Mouse (Mus musculus): ENCODE data around the gene Xylt1. TPM values are rescaled to one million over a fixed set of nuclear protein-coding genes. Genes with fewer than 3 reads are reported as not detected.

Gene Xylt1
- polyA plus RNA-seq, 1 experiment from 2014 or later: 1.8 TPM

DNA sequence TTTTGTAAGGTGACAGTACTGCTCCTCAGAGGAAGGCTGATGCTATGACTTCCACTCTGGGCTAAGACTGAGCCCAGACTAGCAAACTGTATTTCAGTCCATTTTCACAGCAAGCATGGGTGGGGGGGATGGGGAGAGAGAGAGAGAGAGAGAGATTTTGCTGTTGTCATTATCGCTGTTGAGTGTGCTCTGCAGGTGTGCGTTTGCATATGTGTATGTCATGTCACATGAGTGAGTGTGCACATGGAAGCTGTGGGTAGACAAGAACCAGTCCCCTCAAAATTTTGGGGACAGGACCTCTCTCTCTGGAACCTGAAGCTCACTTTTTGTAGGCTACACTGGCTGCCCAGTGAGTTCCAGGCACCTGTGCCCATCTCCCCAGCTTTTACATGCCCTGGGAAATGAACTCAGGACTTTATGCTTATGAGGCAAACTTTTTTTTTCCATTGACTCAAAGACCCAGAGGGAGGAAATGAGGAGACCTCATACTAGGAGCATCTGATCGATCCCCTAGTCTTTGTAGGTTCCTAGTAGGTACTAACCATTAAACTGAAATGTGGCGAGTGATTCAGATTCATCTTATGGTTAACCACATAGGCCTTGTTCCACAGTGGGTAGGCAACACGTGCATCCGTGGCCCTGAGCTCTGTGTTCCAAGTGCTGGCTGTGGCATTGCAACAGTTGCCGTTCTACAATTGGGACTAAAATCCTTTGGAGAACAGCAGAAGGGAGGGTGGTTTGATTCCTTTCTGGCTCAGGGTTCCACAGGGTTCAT, 85.4 kb downstream of the Xylt1 start:
- 91% methylated on average over 7 of the region's 7 CpGs for WGBS
- peaks cover 14% of the 10 kb centered on the region; the same call in 1 of the 2 replicates for H3K4me1 ChIP-seq (replicated peaks)
- H3K9ac ChIP-seq (replicated peaks): no peak overlapping the region
- no peaks in the 10 kb centered on the region for H3K27me3 ChIP-seq
- no peak for ATAC-seq (ENCODE audit: insufficient number of reproducible peaks, insufficient read depth, low FRiP score, low TSS enrichment, low read depth)
- H3K27ac ChIP-seq: no peak overlapping the region
- H3K4me3 ChIP-seq (replicated peaks): no peak overlapping the region
- H3K9me3 ChIP-seq: no peaks in the 10 kb centered on the region
- no peak overlapping the region for H3K4me2 ChIP-seq
- H3K36me3 ChIP-seq: no peaks in the 10 kb centered on the region

DNA sequence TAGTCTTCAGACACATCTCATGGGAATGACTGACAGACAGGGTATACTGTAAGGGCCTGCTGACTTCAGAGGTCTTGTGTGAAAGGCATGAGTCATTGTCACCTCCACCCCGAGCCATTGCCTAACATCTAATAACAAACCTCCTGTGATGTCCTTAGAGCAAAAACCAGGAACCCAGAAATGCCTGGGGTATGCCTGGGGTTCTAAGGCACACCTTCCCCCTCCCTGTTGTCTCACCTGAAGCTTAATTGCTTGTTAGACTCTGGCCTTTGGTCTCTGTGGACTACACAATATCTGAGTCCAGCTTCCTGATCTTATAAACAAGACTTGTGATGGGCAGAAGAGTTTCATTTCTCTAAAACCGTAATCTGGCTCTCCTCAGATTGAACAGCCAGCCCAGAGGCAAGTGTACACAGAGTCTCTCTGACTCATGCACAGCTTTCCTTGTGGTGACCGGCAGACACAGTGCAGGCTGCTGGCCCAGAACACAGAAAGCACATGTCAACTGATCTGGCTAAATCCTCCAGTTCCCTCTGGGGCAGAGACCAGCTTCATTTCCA, 89.5 kb downstream of the Xylt1 start:
- Histone ChIP-seq H3K4me2 (no peak overlapping the region), H3K4me1 (replicated peaks) (peaks cover 23% of the 10 kb centered on the region), H3K9me3 (no peaks in the 10 kb centered on the region), H3K9ac (replicated peaks) (no peak overlapping the region), H3K4me3 (replicated peaks) (no peak overlapping the region), H3K27me3 (no peaks in the 10 kb centered on the region), H3K27ac (0 out of 2 replicates have a peak overlapping the region, but pooled peaks have one; percentile 2), H3K36me3 (no peaks in the 10 kb centered on the region)
- no peak for ATAC-seq (ENCODE audit: insufficient number of reproducible peaks, insufficient read depth, low FRiP score, low TSS enrichment, low read depth)
- WGBS: 66% methylated on average over 3 of the region's 3 CpGs

DNA sequence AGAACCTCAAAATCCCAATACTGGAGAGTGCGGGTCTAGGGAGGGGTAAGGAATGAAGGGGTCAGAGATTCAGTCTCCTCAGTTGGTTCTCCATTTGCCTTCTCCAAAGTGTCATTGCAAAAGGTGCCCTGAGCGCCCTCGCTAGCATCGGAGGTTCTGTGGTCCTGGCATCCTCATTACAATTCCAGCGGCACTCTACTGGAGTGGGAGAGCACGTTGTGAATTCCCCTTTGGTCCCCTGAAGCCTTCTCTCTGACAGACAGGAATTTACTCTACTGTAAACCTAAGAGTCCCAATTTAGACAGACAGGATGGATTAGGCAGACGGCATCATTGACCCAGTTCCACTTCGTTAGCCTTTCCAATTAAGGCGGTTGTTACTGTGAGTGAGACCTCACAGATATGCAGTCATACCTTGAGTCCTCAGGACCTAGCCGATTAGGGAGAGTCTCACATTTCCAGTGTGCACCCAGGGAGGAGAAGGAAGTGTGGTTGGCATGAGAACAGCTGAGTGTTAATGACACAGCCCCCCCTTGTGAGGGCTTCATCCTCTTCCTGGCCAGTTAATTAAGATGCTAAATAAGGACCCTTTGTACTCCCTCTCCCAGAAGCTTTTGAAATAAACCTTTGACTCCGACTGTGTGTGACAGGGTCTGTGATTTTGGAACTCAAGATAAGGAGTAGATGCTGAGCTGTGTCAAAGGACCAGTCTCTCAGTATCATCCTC, 91.4 kb downstream of the Xylt1 start:
- WGBS: 34% methylated on average over 11 of the region's 11 CpGs
- Histone ChIP-seq H3K27ac (no peak overlapping the region), H3K27me3 (no peaks in the 10 kb centered on the region), H3K9ac (replicated peaks) (no peak overlapping the region), H3K4me2 (no peak overlapping the region), H3K4me3 (replicated peaks) (no peak overlapping the region), H3K36me3 (no peaks in the 10 kb centered on the region), H3K9me3 (no peaks in the 10 kb centered on the region), H3K4me1 (replicated peaks) (peaks cover 23% of the 10 kb centered on the region)
- ATAC-seq (ENCODE audit: insufficient number of reproducible peaks, insufficient read depth, low FRiP score, low TSS enrichment, low read depth): no peak

DNA sequence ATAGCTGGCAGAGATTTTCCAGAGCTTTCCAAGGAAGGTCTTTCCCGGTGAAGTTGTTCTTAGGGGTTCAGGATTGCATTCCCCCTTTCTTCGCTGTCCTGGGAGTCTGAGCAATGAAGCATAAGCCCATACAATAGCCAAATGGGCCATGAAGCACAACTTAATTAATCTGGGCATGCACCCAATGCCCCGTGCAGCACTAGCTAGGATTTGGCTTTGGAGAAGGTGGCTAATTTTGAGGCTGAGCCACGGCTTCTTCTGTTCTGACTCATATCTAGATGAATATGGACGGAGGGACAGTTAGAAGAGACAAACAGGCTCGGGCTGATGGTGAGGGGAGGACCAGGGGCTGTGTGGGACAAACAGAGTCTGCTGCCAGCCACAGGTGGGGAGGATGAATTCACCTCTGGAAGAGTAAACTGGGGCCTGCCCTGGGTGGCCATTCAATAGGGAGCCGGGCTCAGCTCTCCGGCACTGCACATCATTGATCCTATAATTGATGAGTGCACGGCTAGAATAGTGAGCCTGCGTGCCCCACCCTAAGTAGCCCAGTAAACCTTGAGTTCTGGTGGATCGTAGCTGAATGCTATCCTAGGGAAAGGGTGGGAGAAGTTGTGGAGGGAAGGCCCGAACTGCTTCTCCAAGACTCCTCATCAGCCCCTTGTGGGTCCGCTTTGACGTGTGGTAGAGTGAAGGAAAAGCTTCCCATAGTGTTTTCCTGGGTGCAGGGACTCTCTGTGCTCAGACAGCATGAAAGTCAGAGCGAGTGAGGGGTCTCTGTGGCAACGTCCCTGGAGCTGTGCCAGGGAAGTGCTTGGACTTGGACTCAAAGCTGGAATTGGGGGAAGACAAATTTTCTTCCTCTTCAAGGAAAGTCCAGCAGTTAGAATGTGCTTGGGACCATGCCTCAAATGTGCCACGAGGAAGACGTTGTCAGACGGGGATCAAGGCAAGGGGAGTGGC, 92.3 kb downstream of the Xylt1 start:
- ATAC-seq (ENCODE audit: insufficient number of reproducible peaks, insufficient read depth, low FRiP score, low TSS enrichment, low read depth): no peak
- Histone ChIP-seq H3K9ac (replicated peaks) (no peak overlapping the region), H3K9me3 (no peaks in the 10 kb centered on the region), H3K4me3 (replicated peaks) (no peak overlapping the region), H3K27me3 (no peaks in the 10 kb centered on the region), H3K36me3 (no peaks in the 10 kb centered on the region), H3K4me2 (no peak overlapping the region), H3K4me1 (replicated peaks) (peaks cover 23% of the 10 kb centered on the region), H3K27ac (no peak overlapping the region)
- 64% methylated on average over 19 of the region's 19 CpGs for WGBS

DNA sequence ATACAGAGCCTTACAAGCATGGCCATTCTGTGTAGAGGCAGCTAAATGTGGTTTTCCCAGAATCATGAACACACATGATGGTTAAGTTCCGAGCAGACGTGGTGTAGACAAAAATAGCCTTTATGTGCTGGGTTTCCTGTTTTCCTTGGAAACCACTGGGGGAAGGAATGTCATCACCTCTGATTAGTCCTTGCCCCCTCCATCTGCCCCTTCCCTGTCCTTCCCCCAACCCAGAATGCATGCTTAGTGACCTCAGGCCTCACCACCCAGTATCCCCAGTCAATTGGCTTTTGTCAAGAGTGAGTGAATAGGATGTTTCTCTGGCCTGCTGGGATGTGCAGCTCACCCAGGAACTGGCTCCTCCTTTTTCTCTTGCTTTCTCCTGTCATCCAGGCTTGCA, 93.5 kb downstream of the Xylt1 start:
- Histone ChIP-seq H3K9me3 (no peaks in the 10 kb centered on the region), H3K4me2 (no peak overlapping the region), H3K36me3 (no peaks in the 10 kb centered on the region), H3K27ac (no peak overlapping the region), H3K9ac (replicated peaks) (no peak overlapping the region), H3K4me1 (replicated peaks) (peaks cover 23% of the 10 kb centered on the region), H3K4me3 (replicated peaks) (no peak overlapping the region), H3K27me3 (no peaks in the 10 kb centered on the region)
- no peak for ATAC-seq (ENCODE audit: insufficient number of reproducible peaks, insufficient read depth, low FRiP score, low TSS enrichment, low read depth)
- 20% methylated on average over 2 of the region's 2 CpGs for WGBS

DNA sequence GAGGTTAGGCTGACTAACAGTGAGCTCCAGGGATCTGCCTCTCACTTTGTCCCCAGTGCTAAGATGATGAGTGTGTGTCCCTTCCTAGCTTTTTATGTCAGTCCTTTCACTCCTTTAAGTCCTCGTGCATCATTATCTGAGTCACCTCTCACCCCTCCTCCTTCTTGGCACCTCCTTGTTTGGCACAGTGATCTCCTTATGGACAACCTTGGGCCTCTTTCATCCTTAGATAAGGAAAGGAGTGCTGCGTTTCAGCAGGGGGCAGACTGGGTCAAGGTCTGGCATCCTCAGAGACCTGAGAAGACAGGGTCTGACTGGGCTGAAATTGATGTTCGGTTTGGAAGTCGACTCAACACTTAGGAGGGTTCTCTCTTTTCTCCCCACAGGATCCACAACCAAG, 94.3 kb downstream of the Xylt1 start:
- H3K4me3 ChIP-seq (replicated peaks): no peak overlapping the region
- no peaks in the 10 kb centered on the region for H3K36me3 ChIP-seq
- no peaks in the 10 kb centered on the region for H3K27me3 ChIP-seq
- peaks cover 21% of the 10 kb centered on the region for H3K4me1 ChIP-seq (replicated peaks)
- H3K9me3 ChIP-seq: no peaks in the 10 kb centered on the region
- 61% methylated on average over 4 of the region's 4 CpGs for WGBS
- no peak for ATAC-seq (ENCODE audit: insufficient number of reproducible peaks, insufficient read depth, low FRiP score, low TSS enrichment, low read depth)
- H3K27ac ChIP-seq: no peak overlapping the region
- H3K9ac ChIP-seq (replicated peaks): no peak overlapping the region
- H3K4me2 ChIP-seq: no peak overlapping the region

DNA sequence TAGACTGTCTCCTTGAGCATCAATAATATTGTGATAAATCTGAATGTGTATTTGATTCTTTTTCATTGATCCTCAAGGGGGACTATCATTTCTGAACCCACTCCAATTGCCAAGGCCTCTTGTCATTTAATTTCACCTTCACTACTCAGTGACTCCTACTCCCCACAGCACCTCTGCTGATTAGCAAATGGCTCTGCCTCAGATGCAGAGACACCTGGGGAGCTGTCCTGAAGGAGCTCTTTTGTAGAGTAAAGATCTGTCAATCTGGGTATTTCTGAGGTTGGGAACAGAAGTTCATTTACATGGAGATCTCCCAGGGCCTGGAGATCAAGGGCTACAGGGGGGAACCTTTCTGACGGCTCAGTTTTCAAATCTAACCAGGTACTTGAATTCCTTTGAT, 98.2 kb downstream of the Xylt1 start:
- Histone ChIP-seq H3K9me3 (no peaks in the 10 kb centered on the region), H3K4me2 (no peak overlapping the region), H3K9ac (replicated peaks) (no peak overlapping the region), H3K4me3 (replicated peaks) (no peak overlapping the region), H3K36me3 (no peaks in the 10 kb centered on the region), H3K27me3 (no peaks in the 10 kb centered on the region), H3K27ac (no peak overlapping the region), H3K4me1 (replicated peaks) (peaks cover 2% of the 10 kb centered on the region; the same call in 1 of the 2 replicates)
- 22% methylated on average over 1 of the region's 1 CpGs for WGBS
- no peak for ATAC-seq (ENCODE audit: insufficient number of reproducible peaks, insufficient read depth, low FRiP score, low TSS enrichment, low read depth)

DNA sequence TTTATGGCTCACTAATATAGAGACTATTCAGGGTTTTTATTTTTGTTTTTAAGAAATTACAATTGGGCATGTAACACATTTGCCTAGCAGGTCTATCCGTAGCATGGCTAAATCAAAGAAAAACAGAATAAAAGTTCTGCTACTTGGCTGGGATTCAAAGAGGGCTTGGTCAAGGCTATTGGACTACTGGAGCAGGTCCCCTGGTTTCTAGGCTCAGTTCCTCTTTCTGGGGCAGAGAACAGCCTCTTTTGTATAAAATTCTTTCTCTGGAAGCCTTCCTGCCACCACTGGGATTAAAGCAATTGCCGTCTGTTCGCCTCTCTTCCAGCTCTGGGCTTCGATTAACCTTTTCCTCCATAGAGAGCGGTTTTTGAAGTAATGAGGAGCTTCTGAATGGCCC, 100.1 kb downstream of the Xylt1 start:
- no peak overlapping the region for H3K4me2 ChIP-seq
- WGBS: 80% methylated on average over 5 of the region's 5 CpGs
- no peak for ATAC-seq (ENCODE audit: insufficient number of reproducible peaks, insufficient read depth, low FRiP score, low TSS enrichment, low read depth)

DNA sequence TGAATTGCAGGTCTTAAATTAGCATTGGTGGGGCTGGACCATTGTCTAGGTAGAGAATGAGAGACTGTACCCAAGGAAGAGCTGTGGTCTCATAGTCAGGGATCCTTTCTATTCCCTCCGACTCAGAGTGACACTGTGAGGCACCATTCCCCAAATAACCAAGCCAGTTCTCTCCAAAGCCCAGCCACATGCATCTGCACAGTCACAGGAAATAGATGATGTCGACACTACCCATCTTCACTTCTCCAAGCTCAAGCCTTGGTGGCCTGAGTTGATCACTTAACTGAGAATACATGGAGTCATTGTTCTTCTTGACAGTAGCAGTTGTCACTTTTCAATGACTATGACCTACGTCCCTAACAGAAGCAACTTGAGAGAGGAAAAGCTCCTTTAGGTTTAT, 100.6 kb downstream of the Xylt1 start:
- Histone ChIP-seq H3K9me3 (no peaks in the 10 kb centered on the region), H3K4me1 (replicated peaks) (no peaks in the 10 kb centered on the region), H3K36me3 (no peaks in the 10 kb centered on the region), H3K9ac (replicated peaks) (no peak overlapping the region), H3K4me2 (no peak overlapping the region), H3K4me3 (replicated peaks) (no peak overlapping the region), H3K27ac (no peak overlapping the region), H3K27me3 (no peaks in the 10 kb centered on the region)
- no peak for ATAC-seq (ENCODE audit: insufficient number of reproducible peaks, insufficient read depth, low FRiP score, low TSS enrichment, low read depth)
- WGBS: 94% methylated on average over 3 of the region's 3 CpGs

More for the DNA sequence above, 100.1 kb downstream of the Xylt1 start:
- no peaks in the 10 kb centered on the region for H3K36me3 ChIP-seq
- H3K27me3 ChIP-seq: no peaks in the 10 kb centered on the region
- no peak overlapping the region for H3K4me3 ChIP-seq (replicated peaks)
- H3K4me1 ChIP-seq (replicated peaks): no peaks in the 10 kb centered on the region
- no peaks in the 10 kb centered on the region for H3K9me3 ChIP-seq
- no peak overlapping the region for H3K27ac ChIP-seq
- H3K9ac ChIP-seq (replicated peaks): no peak overlapping the region

DNA sequence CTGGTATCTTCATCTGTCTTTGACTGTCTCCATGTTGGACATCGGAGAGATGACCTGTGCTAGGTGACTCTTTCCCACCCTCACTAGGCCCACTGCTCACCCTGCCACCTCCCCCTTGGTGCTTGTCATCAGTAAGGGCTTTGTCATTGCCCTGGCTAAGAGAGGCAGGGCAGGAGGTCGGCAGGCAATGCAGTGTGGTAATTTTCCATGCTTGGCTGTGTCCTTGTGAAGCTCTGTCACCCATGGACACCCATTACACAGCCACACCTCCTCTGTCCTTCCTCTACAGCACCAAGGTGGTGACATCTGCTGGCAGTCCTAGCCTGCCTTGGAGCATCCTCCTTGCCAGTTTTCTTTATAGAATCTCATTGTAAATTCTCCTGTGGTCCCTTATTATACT, 101.9 kb downstream of the Xylt1 start:
- H3K4me3 ChIP-seq (replicated peaks): no peak overlapping the region

DNA sequence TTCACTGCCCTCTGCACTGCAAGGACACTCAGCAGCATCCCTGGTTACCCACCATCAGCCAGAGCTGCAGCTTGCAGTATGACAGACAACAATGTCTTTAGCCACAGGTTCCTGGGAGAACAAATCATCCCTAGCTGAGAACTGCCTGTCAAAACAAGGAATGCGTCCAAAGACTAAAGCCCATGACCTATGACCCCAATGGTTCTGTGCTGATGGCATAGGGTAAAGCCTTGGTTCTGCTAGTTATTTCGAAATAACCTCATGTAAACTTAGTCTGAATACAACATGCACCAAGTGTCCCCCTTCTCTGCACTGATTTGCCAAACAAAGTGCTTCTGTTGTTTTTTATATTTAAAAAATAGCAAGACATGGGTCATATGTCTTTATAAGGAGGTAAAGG, 103.8 kb downstream of the Xylt1 start:
- 81% methylated on average over 2 of the region's 2 CpGs for whole genome bisulfite sequencing
- Histone ChIP-seq H3K4me1 (replicated peaks) (no peaks in the 10 kb centered on the region), H3K9ac (replicated peaks) (no peak overlapping the region), H3K4me3 (replicated peaks) (no peak overlapping the region), H3K27me3 (no peaks in the 10 kb centered on the region), H3K36me3 (no peaks in the 10 kb centered on the region), H3K27ac (no peak overlapping the region), H3K9me3 (no peaks in the 10 kb centered on the region), H3K4me2 (no peak overlapping the region)
- no peak for ATAC-seq (ENCODE audit: insufficient number of reproducible peaks, insufficient read depth, low FRiP score, low TSS enrichment, low read depth)

More for the DNA sequence above, 101.9 kb downstream of the Xylt1 start:
- no peak for ATAC-seq (ENCODE audit: insufficient number of reproducible peaks, insufficient read depth, low FRiP score, low TSS enrichment, low read depth)
- H3K4me1 ChIP-seq (replicated peaks): no peaks in the 10 kb centered on the region
- H3K4me2 ChIP-seq: no peak overlapping the region
- no peaks in the 10 kb centered on the region for H3K36me3 ChIP-seq
- H3K27ac ChIP-seq: no peak overlapping the region
- H3K27me3 ChIP-seq: no peaks in the 10 kb centered on the region
- H3K9ac ChIP-seq (replicated peaks): no peak overlapping the region
- 73% methylated on average over 2 of the region's 2 CpGs for WGBS
- H3K9me3 ChIP-seq: no peaks in the 10 kb centered on the region
